Mouse (Mus musculus): Measurements from ENCODE around the gene Hivep3.
A peak's percentile ranks its signal among the peaks of the same experiment; 100 is the strongest.

Gene Hivep3

DNA sequence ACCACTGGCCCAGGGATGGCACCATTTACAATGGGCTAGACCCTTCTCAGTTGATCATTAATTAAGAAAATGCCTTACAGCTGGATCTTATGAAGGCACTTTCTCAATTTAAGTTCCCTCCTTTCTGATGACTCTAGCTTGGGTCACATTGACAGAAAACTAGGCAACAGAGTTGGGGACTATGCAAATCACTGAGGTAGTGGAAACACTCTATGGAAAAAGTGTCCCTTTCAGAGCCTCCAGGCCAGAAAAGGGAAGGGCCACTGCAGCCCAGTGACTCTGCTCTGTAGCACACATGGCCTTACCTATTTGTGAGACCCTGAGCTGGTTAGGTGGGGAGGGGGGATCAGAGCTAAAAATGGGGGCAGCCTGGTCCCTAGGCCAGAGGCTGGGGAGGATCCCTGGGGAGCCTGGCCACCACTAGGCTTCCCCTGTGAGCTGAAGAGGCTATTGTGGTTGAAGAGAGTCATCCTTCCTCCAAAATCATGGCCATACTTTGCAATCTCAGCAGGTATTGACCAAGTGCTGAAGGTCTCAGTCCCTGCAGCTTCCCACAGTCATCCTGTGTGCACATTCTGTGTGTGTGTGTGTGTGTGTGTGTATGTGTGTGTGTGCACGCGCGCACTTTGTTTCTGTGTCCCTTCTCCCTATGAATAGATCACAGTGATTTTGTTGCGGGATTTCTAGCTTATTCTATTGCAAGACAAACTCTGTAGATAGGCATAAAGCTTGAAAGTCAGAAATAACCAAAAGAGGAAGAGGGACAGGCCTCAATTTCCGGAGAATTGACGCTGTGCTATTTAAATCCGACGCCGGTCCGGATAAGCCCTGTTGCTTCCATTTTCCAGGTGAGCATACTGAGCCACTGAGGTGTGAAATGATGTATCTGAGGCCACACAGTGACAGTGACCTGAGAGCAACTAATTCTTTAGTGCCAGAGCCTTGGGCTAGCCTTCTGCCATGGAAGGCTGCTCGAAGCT lies 319.7 kb downstream of the Hivep3 start:
- DNase-seq (ENCODE audit: low spot score in 2 of 2) = no peak

DNA sequence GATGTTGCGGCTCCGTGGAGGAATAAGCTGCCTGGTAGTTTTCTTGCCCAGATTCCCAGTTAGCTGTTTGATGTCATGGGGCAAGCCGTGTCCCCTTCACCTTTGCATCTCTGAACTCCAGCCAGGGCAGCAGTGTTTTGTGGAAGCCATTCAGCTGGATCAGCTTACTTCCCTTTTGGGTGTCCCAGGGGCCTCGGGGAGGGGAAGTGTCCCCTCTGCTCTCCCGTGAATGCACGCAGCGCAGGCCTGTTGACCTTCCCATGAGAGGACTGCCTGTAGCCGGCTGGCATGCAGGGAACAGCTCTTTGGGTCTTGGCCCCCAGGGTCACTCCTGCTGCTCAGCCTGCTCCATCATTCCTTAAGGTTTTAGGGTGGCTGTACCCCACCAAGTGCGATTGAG lies 320.6 kb downstream of the Hivep3 start:
- no peak for DNase-seq (ENCODE audit: low spot score in 2 of 2)

DNA sequence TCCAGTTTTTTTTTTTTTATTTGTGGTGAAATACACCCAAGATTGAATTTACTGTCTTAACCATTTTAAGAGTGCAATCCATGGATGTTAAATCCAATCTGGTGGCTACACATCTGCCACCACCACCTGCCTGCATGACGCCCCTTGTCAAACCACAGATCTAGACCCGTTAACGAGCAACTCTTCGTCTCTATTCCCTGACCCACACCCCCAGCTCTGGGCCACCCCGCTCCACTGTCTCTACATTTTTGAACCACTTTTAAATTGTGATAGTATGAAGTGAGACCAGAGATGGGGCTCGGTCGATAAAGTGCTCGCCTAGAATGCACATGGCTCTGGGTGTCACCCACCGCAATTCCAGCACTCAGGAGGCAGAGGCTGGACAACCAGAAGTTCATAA lies 322.9 kb downstream of the Hivep3 start:
- DNase-seq (ENCODE audit: low spot score in 2 of 2) = no peak

DNA sequence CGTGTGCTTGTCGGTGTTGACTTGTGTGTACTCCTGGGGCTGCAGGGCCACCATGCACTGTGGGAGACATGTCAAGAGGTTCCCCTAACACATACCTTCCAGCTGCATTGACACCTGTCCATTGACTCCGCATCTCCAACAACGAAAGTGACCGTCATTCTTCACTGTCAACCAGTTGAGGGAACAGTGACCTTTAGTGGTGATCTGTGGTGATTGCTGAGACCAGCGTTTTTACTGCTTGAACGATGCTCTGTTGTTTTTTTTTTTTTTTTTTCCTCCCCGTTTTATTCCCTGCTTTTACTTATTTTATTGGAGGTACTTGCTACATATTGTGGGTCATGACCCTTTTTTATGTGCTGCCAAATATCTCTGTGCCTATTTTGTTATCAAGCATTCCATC lies 323.9 kb downstream of the Hivep3 start:
- DNase-seq (ENCODE audit: low spot score in 2 of 2) = no peak

DNA sequence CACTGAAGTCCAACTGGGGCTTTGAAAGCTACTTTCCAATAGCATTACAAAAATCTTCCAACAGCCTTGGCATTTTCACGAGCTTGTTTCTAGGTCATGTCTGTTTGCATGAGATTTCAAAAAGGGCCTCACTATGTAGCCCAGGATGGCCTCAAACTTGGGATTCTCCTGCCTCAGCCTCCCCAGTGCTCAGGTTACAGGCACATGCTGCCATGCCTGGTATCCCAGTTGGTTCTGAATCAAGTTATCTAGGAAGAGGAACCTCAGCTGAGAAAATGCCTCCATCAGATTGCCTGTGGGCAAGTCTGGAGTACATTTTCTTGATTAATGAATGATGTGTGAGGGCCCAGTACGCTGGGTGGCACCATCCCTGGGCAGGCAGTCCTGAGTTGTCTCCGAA lies 324.6 kb downstream of the Hivep3 start:
- DNase-seq (ENCODE audit: low spot score in 2 of 2) = no peak

DNA sequence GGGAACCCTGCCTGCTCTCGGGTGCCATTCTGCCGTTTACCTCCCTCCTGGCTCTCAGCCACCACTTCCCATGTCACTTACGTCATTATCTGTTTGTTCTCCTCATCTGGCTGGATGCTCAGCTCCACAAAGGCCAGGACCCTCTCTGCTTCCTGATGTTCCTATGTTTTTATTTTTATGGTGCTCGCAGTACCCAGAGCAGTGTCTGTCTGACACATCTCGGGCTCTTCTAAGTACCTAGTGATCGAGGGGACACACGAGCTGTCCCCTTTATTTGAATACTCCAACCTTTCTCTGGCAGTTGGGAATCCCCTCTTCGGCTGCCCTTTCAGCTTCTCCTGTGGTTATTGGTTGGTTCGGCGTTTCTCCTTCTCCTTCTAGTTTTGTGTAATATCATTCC lies 325.2 kb downstream of the Hivep3 start:
- no peak for DNase-seq (ENCODE audit: low spot score in 2 of 2)

DNA sequence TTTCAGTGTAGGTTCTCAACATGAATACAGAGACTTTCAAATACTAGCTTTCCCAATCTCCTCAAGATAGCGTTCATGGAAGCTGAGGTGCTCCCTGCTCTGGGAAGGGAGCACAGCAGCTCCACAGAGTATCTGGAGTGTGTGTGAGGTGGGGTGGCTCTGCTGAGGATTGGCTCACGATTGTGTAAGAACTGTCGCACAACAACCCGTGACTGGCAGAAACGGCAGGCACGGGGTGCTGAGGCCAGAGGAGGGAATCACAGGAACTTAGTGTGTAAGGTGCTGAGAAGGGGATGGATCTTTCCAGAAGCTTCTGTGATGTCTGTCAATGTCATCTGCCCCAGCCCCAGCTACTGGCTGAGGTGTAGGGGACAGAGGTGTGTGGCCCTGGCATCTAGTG lies 328.1 kb downstream of the Hivep3 start:
- DNase-seq (ENCODE audit: low spot score in 2 of 2) = no peak

DNA sequence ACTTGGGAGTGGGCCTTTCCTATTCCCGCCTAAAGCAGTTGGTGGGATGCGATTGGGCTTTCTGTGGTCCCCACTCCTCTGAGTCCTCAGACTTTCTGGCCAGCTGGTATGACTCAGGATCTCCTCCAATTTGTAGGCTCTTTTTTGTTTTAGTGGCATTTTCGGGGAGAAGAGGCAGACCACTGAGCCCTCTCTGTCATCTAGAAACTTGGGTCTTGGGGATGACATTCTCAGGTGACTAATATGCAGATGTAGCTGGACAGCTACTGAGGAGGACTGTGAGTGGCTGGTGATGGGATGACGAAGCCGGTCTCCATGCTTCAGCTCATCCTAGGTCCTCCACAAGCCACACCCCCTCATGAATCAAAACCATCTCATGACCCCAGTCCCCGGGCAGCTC lies 328.6 kb downstream of the Hivep3 start:
- no peak for DNase-seq (ENCODE audit: low spot score in 2 of 2)

DNA sequence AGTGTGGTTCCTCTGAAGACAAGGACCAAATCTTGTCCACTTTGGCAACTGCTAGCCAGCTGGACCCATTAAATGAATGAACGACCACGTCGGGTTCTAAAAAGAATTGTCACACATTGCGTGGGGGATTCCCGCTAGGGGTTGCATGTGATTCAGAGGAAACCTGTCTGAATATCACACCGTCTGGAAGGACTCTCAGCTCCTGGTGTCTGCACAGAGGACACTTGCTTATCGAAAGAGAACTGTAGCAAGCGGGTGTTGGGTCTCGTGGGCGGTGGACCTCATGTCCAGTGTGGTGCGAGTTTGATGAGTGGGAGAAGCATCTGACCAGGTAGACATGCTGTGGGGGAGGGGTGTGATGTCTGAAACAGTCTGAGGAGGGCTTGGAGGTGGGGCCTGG lies 329.2 kb downstream of the Hivep3 start:
- DNase-seq (ENCODE audit: low spot score in 2 of 2) = no peak

DNA sequence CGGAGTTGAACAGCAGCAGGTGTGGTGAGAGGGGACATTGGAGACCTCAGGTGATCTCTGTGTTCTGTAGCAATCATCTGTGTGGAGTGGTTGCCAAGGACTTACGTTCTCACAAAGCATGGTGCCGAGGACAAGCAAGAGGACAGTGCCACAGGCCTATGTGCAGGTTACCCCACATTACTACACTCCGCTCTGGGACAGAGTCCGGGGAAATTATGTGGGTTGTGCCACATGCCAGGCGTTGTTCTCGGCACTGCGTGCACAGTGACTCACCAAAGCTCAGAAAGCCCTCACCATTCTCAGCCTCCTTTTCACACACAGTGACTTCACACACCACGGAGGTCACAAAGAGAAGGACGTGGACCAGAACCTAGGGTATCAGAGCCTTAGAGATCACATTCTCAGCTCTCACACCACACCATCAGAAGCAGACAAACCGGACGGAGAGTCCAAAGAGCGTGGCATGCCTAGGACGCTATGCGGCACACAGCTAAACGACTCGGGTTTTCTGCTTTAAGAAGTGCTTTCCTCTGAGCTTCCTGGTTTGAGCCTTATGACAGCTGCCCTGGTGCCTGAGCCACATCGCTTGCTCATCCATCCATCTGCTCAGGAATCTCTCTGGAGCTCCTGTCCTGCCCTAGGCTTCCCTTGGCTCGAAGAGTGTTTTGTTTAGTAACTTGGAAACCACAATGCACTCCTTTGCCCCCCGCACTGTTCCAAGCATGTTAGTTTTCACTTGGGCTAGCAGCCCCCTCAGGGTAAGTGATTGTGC lies 330.0 kb downstream of the Hivep3 start:
- DNase-seq (ENCODE audit: low spot score in 2 of 2) = peak in 1 of 2 experiments; percentile 38

DNA sequence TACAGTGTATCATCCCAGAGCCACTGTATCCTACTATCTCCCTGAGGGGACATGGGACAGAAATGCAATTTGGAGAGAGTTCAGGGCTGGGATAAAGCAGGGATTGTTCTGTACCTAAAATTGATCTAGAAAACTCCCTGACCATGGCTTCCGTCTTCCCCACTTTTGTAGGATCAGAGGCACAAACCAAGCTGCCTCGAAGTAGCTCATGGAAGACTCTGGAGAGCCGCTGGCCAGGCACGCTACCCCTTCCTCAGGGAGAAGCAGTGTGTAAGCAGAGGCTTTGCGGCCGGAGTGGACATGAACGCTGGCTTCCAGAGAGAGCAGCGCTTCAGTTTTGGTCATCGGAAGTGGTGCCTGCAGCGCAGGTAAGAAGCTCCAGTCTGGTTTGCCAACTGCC lies 331.1 kb downstream of the Hivep3 start, which contains the start of gene AL607142.1:
Gene AL607142.1 (plus strand): TSS at position 301 of the 400 bp plus-strand sequence.
- DNase-seq (ENCODE audit: low spot score in 2 of 2) = no peak

DNA sequence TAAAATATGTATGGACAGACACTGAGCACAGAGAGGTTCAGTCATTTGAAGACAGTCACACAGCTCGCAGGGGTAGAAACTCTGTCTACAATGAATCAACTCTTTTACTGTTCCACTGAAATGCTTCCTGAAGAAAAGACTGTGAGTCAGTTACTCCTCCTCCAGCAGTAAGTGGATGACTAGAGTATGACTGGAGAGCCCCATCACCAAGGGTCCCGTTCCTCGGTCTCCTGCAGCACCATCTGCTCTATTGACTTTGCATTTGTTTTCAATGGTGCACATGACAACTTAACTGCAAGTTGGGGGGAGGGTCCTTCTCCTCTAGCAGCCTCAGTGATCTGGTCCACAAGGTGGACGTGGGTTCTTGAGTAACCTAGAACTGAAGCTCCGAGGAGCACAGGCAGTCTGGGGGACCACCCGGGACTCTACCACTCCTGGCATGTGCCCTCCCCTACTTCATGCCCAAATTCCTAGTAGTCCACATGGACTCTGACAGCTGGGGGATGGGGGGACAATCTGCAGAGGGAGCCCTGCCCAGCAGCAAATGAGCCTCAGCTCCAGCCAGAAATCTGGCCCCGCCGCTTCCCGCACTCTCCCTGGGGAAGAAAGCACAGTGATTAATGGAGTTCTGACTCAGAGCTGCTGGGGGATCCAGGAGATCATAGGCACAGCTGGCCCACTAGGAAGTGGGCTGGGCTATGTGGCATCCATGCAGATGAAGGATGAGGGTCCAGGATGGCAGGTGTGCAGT lies 333.4 kb downstream of the Hivep3 start:
- DNase-seq (ENCODE audit: low spot score in 2 of 2) = no peak

DNA sequence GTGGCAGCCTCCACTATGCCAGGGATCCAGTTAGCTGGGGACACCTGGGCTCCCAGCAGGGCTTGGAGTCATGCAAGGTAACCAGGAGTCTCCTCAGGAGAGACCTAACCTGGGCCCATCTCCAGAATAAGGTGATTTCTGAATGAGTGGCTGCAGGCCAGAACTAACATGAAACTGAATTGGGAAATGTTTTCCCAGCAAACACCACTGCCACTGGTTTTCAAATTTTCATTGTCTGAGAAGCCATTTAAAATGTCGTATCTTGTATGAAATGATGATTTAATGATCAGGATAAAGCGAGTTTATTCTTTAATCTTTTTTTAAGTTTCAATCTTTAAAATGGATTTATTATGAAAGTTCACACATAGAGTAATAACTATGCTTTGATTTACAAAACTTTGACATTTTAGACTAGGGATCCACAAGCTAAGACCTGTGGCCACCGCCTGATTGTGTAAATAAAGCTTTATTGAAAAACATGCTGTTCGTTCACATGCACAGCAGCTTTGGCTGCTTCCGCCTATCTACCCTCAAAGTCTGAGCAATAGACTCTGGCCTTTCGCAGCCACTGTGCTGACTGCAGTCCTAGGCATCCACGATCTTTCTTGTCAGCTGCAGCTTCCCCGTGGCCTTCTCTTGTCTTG lies 334.1 kb downstream of the Hivep3 start:
- no peak for DNase-seq (ENCODE audit: low spot score in 2 of 2)

DNA sequence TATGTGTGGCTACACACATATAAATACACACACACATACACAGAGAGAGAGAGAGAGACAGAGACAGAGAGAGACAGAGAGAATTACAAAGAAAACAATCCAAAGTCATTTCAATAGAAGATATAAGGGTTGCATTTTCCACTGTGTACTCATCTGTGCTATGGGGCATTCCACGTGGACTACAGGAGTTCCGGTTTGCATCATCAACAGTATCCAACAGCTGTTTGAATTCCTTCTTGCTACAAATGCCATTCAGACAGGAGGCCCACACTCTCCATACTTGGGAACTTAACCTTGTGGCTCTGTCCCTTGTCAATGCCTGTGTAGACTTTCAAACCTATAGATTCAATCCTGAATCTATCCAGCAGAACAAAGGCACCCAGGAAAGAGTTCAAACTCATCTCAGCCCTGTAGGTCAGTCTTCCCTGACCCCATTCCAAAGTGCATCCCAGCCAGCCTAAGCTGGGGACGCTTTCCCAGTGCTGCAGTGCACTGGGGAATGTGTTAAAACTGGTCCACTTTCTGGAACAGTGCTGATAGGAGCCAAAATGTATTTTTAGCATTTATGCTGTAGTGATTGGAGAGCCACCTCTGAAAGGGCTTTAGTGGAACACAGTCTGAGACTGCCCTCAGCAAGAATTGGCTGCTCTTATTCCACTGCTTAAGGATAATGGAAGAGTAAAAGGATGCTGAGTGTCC lies 335.4 kb downstream of the Hivep3 start:
- DNase-seq (ENCODE audit: low spot score in 2 of 2) = no peak

DNA sequence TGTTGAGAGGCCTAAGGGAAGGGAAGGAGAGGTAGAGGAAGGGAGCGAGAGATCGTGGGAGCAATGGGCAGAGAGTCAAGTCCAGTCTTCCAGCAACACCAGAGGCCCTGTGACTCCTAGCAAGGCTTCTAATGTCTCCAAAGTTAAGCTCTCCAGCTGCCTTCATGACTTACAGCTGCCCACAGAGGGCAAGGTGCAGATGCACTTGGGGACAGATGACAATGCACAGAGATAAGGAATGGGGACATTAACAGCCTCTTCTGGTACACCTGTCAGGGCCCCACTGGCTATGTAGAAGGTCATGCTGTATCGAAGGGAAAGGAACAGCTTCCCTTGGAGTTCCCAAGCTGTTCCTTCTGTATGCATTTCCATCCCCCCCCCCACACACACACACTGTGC lies 336.0 kb downstream of the Hivep3 start:
- no peak for DNase-seq (ENCODE audit: low spot score in 2 of 2)

DNA sequence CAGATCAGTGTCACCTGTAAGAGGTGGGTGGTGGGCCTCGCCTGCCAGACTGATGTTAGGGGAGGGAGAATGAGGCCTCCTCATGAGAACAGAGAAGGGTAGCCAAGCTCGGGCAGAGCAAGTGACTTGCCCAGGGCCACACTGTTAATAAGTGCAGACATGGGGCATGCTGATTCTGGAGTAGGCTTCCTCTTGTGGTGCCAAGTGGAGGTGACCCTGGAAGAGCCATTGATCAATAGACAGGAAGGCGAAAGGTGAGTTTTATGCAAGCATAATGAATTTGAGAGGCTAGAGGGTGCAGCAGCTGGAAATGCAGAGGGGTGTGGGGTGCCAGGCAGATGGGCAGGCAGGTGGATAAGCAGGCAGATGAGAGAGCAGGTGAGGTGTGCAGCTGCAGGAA lies 337.8 kb downstream of the Hivep3 start:
- DNase-seq (ENCODE audit: low spot score in 2 of 2) = no peak

DNA sequence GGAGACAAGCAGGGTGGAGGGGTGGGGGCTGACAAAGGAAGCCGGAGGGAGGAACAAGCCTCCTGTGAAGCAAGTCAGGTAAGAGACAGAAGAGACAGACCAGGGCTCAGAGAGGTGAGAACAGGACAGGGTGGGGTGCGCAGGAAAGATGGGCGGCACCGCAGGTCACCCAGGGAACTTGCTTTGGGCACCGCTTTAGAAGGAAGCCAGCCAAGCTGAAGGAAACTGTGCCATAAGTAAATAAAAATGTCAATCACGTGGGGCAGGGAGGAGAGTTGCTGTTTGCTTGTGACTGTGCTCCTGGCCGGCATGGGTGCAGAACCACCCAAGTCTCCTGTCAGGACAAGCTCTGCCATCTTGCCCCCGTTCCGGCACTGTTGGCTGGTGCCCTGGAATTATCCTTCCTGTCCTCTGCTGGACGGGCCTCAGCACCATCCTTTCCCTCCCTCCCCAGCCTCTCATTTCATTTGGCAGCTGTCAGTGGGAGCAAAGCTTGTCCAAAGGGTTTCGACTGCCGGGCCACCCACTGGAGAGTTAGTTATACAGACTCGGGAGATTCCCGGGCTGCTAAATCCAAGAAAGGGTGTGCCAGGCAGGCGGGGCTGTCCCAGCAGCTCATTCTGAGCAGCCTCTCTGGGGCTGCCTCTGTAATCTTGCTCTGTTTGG lies 338.4 kb downstream of the Hivep3 start:
- no peak for DNase-seq (ENCODE audit: low spot score in 2 of 2)

DNA sequence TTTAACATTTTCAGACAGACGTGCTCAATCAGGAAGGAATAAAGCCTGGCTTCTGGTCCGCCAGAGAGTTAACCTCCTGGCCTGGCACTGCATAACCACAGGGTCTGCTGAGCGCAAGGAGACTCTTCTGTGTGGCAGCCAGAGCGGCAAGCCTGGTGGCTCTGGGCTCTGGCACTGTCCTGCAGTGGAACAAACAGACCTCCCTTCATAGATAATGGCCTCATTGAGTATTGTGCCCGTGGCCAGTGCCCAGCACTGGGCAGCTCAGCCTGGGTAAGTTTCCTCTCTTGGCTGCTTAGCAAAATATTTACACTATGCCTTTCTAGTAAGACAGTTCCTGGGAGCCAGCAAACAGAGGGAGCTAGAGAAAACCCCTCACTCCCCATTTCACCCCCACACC lies 340.5 kb downstream of the Hivep3 start:
- DNase-seq (ENCODE audit: low spot score in 2 of 2) = no peak

DNA sequence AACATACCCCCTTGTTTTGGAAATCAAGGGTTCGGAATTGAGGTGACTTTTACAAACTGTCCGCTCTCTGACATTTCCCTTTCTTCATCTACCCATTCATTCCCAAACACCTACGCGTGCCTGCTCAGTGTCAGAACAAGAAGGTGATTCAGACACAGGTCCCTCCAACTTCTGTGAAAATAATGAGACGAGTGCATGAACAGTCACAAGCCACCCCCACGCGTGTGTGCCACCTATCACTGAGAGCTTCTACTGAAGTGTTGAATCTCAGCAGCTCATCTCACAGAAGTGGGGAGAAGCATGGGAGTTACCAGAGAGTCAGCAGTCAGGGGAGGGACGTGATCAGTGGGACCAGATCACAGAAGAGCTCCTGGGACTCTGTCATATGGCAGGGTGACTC lies 343.7 kb downstream of the Hivep3 start:
- DNase-seq (ENCODE audit: low spot score in 2 of 2) = peak; percentile 68 to 71

DNA sequence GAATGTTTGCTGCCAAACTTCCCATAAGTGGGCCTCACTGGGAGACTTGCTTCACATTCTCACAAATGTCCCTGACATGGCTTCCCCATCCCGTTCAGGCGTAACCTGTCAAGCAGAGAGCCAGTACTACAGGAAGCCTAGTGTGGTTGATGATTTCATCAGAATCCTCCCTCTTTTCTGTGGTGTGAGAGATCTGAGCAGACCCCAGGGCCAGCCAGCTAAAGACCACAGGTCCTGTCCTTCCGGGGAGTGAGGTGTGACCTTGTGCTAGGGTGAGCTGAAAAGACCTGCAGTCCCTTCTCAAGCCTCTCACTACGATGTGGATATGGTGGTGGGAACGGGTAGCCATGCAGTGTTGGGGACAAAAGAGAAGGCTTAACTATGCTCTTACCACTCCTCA lies 348.9 kb downstream of the Hivep3 start:
- no peak for DNase-seq (ENCODE audit: low spot score in 2 of 2)

All from right cerebral cortex, adult 2 months (tissue).